Mouse (Mus musculus): ENCODE data around the gene Hif3a. TPM values are rescaled to one million over a fixed set of nuclear protein-coding genes. Genes with fewer than 3 reads are reported as not detected.

The Hif3a gene
- polyA plus RNA-seq, 1 experiment: 6.9 TPM

DNA sequence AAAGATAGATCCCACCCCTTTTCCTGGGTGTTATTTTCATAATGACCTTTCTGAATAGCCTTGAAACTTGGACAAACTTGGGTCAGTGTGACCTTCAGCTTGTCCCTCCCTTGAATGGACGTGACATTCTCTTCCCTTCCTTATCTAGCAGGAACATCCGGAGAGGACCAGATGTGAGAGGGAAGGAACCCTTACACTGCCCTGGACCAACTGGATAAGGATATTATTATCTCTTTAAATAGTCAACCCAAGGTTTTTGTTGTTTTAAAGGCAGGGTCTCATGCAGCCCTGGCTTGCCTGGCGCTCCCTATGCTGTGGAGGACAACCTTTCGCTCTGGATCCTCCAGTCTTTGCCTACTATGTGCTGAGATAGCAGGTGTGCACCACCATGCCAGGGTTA, 63.0 kb downstream of the Hif3a start:
- TF ChIP-seq CTCF (IDR thresholded peaks at IDR 0.05; ENCODE audit: control insufficient read depth, insufficient read depth, insufficient replicate concordance, low read depth, low read length) (no peak), POLR2A (IDR thresholded peaks at IDR 0.05; ENCODE audit: control insufficient read depth, low read depth, low read length) (no peak)
- Histone ChIP-seq H3K4me1 (ENCODE audit: control insufficient read depth, insufficient read depth, low read length) (no peaks in the 10 kb centered on the region; the same call in 1 of the 2 replicates), H3K27ac (ENCODE audit: control insufficient read depth, insufficient read depth, low read depth, low read length) (peak overlapping the region; percentile 39; the same call in 1 of the 2 replicates), H3K27me3 (ENCODE audit: control insufficient read depth, insufficient read depth, low read length) (no peaks in the 10 kb centered on the region), H3K36me3 (ENCODE audit: control insufficient read depth, insufficient read depth, low read length) (peaks cover 1% of the 10 kb centered on the region; the same call in 1 of the 2 replicates), H3K4me3 (ENCODE audit: control insufficient read depth, low read depth, low read length) (no peak overlapping the region)

GRCm38 (mm10) chr7:16995345-16995744, 66.9 kb downstream of the Hif3a start:
- TF ChIP-seq POLR2A (IDR thresholded peaks at IDR 0.05; ENCODE audit: control insufficient read depth, low read depth, low read length) (no peak), CTCF (IDR thresholded peaks at IDR 0.05; ENCODE audit: control insufficient read depth, insufficient read depth, insufficient replicate concordance, low read depth, low read length) (no peak)
- peaks cover 12% of the 10 kb centered on the region for H3K4me1 ChIP-seq (ENCODE audit: control insufficient read depth, insufficient read depth, low read length)
- H3K36me3 ChIP-seq (ENCODE audit: control insufficient read depth, insufficient read depth, low read length): no peaks in the 10 kb centered on the region
- H3K27me3 ChIP-seq (ENCODE audit: control insufficient read depth, insufficient read depth, low read length): no peaks in the 10 kb centered on the region
- peak overlapping the region; percentile 70; the same call in 1 of the 2 replicates for H3K4me3 ChIP-seq (ENCODE audit: control insufficient read depth, low read depth, low read length)
- H3K27ac ChIP-seq (ENCODE audit: control insufficient read depth, insufficient read depth, low read depth, low read length): no peak overlapping the region

DNA sequence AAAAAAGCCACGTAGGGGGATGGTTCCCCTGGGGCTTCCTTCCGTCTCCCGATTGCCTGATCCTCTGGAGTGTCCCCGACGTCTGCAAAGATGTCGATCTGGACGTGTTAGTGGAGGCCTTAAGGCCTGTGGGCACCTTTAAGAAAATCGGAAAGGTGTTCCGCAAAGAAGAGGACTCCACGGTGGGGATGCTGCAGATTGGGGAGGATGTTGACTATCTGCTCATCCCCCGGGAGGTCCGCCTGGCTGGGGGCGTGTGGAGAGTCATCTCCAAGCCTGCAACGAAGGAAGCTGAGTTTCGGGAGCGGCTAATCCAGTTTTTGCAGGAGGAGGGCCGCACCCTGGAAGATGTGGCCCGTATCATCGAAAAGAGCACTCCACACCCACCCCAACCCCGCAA, 67.8 kb downstream of the Hif3a start:
- Histone ChIP-seq H3K27me3 (ENCODE audit: control insufficient read depth, insufficient read depth, low read length) (no peaks in the 10 kb centered on the region), H3K4me1 (ENCODE audit: control insufficient read depth, insufficient read depth, low read length) (peaks cover 19% of the 10 kb centered on the region), H3K27ac (ENCODE audit: control insufficient read depth, insufficient read depth, low read depth, low read length) (peak overlapping the region; percentile 63), H3K4me3 (ENCODE audit: control insufficient read depth, low read depth, low read length) (peak overlapping the region; percentile 70), H3K36me3 (ENCODE audit: control insufficient read depth, insufficient read depth, low read length) (no peaks in the 10 kb centered on the region)
- TF ChIP-seq POLR2A (IDR thresholded peaks at IDR 0.05; ENCODE audit: control insufficient read depth, low read depth, low read length) (no peak), CTCF (IDR thresholded peaks at IDR 0.05; ENCODE audit: control insufficient read depth, insufficient read depth, insufficient replicate concordance, low read depth, low read length) (no peak)

- Histone ChIP-seq H3K27ac (ENCODE audit: control insufficient read depth, insufficient read depth, low read depth, low read length) (peak overlapping the region; percentile 63), H3K4me3 (ENCODE audit: control insufficient read depth, low read depth, low read length) (peak overlapping the region; percentile 70), H3K4me1 (ENCODE audit: control insufficient read depth, insufficient read depth, low read length) (peaks cover 19% of the 10 kb centered on the region), H3K36me3 (ENCODE audit: control insufficient read depth, insufficient read depth, low read length) (no peaks in the 10 kb centered on the region), H3K27me3 (ENCODE audit: control insufficient read depth, insufficient read depth, low read length) (no peaks in the 10 kb centered on the region)
- TF ChIP-seq POLR2A (IDR thresholded peaks at IDR 0.05; ENCODE audit: control insufficient read depth, low read depth, low read length): peak; percentile 32; the same call in 1 of the 2 replicates
- no peak for TF ChIP-seq CTCF (IDR thresholded peaks at IDR 0.05; ENCODE audit: control insufficient read depth, insufficient read depth, insufficient replicate concordance, low read depth, low read length)
Measured at GRCm38 (mm10) chr7:16993651-16994399, 68.4 kb downstream of the Hif3a start.

DNA sequence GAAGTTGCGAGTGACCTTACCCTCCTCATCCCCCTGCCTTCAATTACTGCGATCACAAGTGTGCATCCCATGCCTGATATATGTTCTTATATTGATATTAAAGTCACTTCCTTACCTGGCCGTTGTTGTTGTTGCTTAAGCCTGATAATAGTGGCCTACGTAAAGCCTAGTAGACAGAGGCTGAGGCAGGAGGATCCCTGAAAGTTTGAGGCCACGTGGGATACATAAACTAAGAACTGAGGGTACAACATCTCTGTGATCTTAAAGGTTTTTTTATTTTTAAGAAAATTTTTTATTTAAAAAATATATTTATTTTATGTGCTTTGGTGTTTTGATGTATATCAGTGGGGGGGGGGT, 69.8 kb downstream of the Hif3a start, which contains the start of gene Ccdc8:
Ccdc8 (plus strand) TSS at position 258 of the 357 bp plus-strand sequence.
- Histone ChIP-seq H3K36me3 (ENCODE audit: control insufficient read depth, insufficient read depth, low read length) (no peaks in the 10 kb centered on the region), H3K4me1 (ENCODE audit: control insufficient read depth, insufficient read depth, low read length) (peaks cover 19% of the 10 kb centered on the region), H3K4me3 (ENCODE audit: control insufficient read depth, low read depth, low read length) (no peak within 1 kb of the TSS), H3K27me3 (ENCODE audit: control insufficient read depth, insufficient read depth, low read length) (no peaks in the 10 kb centered on the region), H3K27ac (ENCODE audit: control insufficient read depth, insufficient read depth, low read depth, low read length) (peak within 1 kb of the TSS; percentile 3; the same call in 1 of the 2 replicates)
- TF ChIP-seq POLR2A (IDR thresholded peaks at IDR 0.05; ENCODE audit: control insufficient read depth, low read depth, low read length) (no peak), CTCF (IDR thresholded peaks at IDR 0.05; ENCODE audit: control insufficient read depth, insufficient read depth, insufficient replicate concordance, low read depth, low read length) (no peak)

GRCm38 (mm10) chr7:16991681-16992450, 70.4 kb downstream of the Hif3a start:
- peak overlapping the region; percentile 3; the same call in 1 of the 2 replicates for H3K27ac ChIP-seq (ENCODE audit: control insufficient read depth, insufficient read depth, low read depth, low read length)
- H3K4me3 ChIP-seq (ENCODE audit: control insufficient read depth, low read depth, low read length): no peak overlapping the region
- TF ChIP-seq CTCF (IDR thresholded peaks at IDR 0.05; ENCODE audit: control insufficient read depth, insufficient read depth, insufficient replicate concordance, low read depth, low read length) (no peak), POLR2A (IDR thresholded peaks at IDR 0.05; ENCODE audit: control insufficient read depth, low read depth, low read length) (no peak)
- H3K4me1 ChIP-seq (ENCODE audit: control insufficient read depth, insufficient read depth, low read length): peaks cover 19% of the 10 kb centered on the region
- H3K27me3 ChIP-seq (ENCODE audit: control insufficient read depth, insufficient read depth, low read length): no peaks in the 10 kb centered on the region
- H3K36me3 ChIP-seq (ENCODE audit: control insufficient read depth, insufficient read depth, low read length): no peaks in the 10 kb centered on the region

Measured in testis, adult 2 months (tissue).